Mouse (Mus musculus): ENCODE data around the gene Gm20388. TPM values are rescaled to one million over a fixed set of nuclear protein-coding genes. Genes with fewer than 3 reads are reported as not detected.

Gene Gm20388
- total and polyA plus RNA-seq, 2 experiments from 2014 or later, result 51.3 TPM; not detected in 1

GRCm38 (mm10) chr8:120293421-120294357, 383.0 kb downstream of the Gm20388 start:
- H3K27me3 ChIP-seq (ENCODE audit: insufficient read depth, low read length), result no peaks in the 10 kb centered on the region
- H3K27ac ChIP-seq (ENCODE audit: low read depth, low read length), result no peak overlapping the region
- whole genome bisulfite sequencing, result 28% methylated on average over 18 of the region's 18 CpGs
- peak overlapping the region; percentile 10; the same call in 1 of the 2 replicates for H3K9ac ChIP-seq
- no peak for TF ChIP-seq CTCF (IDR thresholded peaks at IDR 0.05; ENCODE audit: low read depth)
- H3K4me1 ChIP-seq (ENCODE audit: insufficient read depth), result peaks cover 35% of the 10 kb centered on the region
- no peaks in the 10 kb centered on the region for H3K9me3 ChIP-seq (ENCODE audit: low read length)
- no peak for ATAC-seq
- no peak overlapping the region for H3K4me2 ChIP-seq (ENCODE audit: low read depth)
- H3K36me3 ChIP-seq (ENCODE audit: insufficient read depth), result no peaks in the 10 kb centered on the region
- no peak for DNase-seq
- H3K4me3 ChIP-seq (ENCODE audit: low read depth, low read length), result no peak overlapping the region

GRCm38 (mm10) chr8:120294982-120295870, 384.6 kb downstream of the Gm20388 start:
- no peak for DNase-seq
- Histone ChIP-seq H3K4me3 (ENCODE audit: low read depth, low read length) (no peak overlapping the region), H3K4me1 (ENCODE audit: insufficient read depth) (peaks cover 25% of the 10 kb centered on the region), H3K9me3 (ENCODE audit: low read length) (no peaks in the 10 kb centered on the region), H3K9ac (peak overlapping the region; percentile 3; the same call in 1 of the 2 replicates), H3K36me3 (ENCODE audit: insufficient read depth) (no peaks in the 10 kb centered on the region), H3K4me2 (ENCODE audit: low read depth) (no peak overlapping the region), H3K27ac (ENCODE audit: low read depth, low read length) (no peak overlapping the region), H3K27me3 (ENCODE audit: insufficient read depth, low read length) (no peaks in the 10 kb centered on the region)
- no peak for TF ChIP-seq CTCF (IDR thresholded peaks at IDR 0.05; ENCODE audit: low read depth)
- 38% methylated on average over 17 of the region's 17 CpGs for WGBS
- ATAC-seq, result no peak

- Histone ChIP-seq H3K9me3 (ENCODE audit: low read length) (no peaks in the 10 kb centered on the region), H3K36me3 (ENCODE audit: insufficient read depth) (no peaks in the 10 kb centered on the region), H3K27me3 (ENCODE audit: insufficient read depth, low read length) (no peaks in the 10 kb centered on the region), H3K4me2 (ENCODE audit: low read depth) (no peak overlapping the region), H3K4me1 (ENCODE audit: insufficient read depth) (peaks cover 19% of the 10 kb centered on the region), H3K4me3 (ENCODE audit: low read depth, low read length) (no peak overlapping the region), H3K27ac (ENCODE audit: low read depth, low read length) (no peak overlapping the region), H3K9ac (no peak overlapping the region)
- TF ChIP-seq CTCF (IDR thresholded peaks at IDR 0.05; ENCODE audit: low read depth), result no peak
- no peak for ATAC-seq
- 50% methylated on average over 5 of the region's 5 CpGs for WGBS
- no peak for DNase-seq
These were observed 386.4 kb downstream of the Gm20388 start for GRCm38 (mm10) chr8:120297000-120297399.

DNA sequence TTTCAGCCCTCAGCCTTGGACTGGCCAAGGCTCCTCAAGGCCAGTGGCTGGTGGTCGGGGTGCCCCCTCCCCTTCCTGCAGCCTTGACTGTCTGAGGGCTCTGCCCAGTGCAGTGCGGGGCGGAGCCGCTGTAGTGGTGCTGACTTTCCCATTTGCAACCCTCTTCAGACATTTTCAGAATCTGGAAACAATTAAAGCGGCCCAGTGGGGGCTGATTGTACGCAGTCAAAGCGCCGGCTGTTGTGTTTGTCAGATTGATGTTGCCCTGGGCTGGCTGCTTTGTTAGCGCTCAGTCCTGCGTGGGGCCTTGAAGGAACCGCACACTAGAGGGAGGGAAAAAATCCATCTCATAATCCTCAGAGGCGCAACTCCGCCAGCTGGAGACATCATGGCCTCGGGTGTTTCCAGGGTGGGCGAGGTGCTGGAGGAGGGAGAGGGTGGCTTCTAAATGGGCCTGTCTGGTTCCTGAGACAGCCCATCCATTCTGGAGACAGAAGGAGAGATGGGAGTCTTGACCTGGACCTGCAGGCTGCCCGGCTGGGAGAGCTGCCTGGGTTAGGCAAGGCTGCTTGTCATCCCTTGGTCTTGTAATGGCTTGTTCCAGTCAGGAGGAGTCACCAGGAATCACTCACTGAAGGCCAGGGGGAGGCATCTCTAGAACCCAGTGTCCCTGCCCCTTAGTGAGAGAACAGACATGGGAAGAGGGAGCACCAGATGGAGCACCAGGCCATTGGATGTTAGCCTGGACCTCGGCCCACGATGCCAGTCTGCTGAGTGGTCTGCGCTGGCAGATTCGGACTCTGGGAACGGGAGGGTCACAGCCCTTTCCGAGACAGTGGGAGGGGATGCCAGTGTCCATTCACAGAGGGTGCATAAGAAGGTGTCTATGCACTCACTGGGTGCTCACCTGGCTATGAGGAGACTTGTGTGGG, 388.2 kb downstream of the Gm20388 start:
- Histone ChIP-seq H3K9me3 (ENCODE audit: low read length) (no peaks in the 10 kb centered on the region), H3K4me1 (ENCODE audit: insufficient read depth) (peaks cover 17% of the 10 kb centered on the region), H3K27me3 (ENCODE audit: insufficient read depth, low read length) (no peaks in the 10 kb centered on the region), H3K4me3 (ENCODE audit: low read depth, low read length) (no peak overlapping the region), H3K9ac (0 out of 2 replicates have a peak overlapping the region, but pooled peaks have one; percentile 22), H3K36me3 (ENCODE audit: insufficient read depth) (no peaks in the 10 kb centered on the region), H3K27ac (ENCODE audit: low read depth, low read length) (peak overlapping the region; percentile 37; the same call in 1 of the 2 replicates), H3K4me2 (ENCODE audit: low read depth) (no peak overlapping the region)
- TF ChIP-seq CTCF (IDR thresholded peaks at IDR 0.05; ENCODE audit: low read depth), result no peak
- WGBS, result 33% methylated on average over 22 of the region's 22 CpGs
- ATAC-seq (peak; percentile 30), DNase-seq (no peak)

GRCm38 (mm10) chr8:120300601-120301141, 390.0 kb downstream of the Gm20388 start:
- H3K4me2 ChIP-seq (ENCODE audit: low read depth), result peak overlapping the region; percentile 23; the same call in 1 of the 2 replicates
- H3K27ac ChIP-seq (ENCODE audit: low read depth, low read length), result peak overlapping the region; percentile 69
- H3K36me3 ChIP-seq (ENCODE audit: insufficient read depth), result no peaks in the 10 kb centered on the region
- peaks cover 21% of the 10 kb centered on the region for H3K4me1 ChIP-seq (ENCODE audit: insufficient read depth)
- ATAC-seq (peak; percentile 80), DNase-seq (peak; percentile 86)
- H3K4me3 ChIP-seq (ENCODE audit: low read depth, low read length), result no peak overlapping the region
- H3K9ac ChIP-seq, result 0 out of 2 replicates have a peak overlapping the region, but pooled peaks have one; percentile 18
- no peaks in the 10 kb centered on the region for H3K9me3 ChIP-seq (ENCODE audit: low read length)
- H3K27me3 ChIP-seq (ENCODE audit: insufficient read depth, low read length), result no peaks in the 10 kb centered on the region
- peak; percentile 97 for TF ChIP-seq CTCF (IDR thresholded peaks at IDR 0.05; ENCODE audit: low read depth)
- WGBS, result 3% methylated on average over 13 of the region's 13 CpGs

Measured in forebrain, postnatal 0 days (tissue).